Mouse (Mus musculus) stomach, embryonic 15.5 days (tissue): ENCODE data around the gene Gucy2g. TPM values are rescaled to one million over a fixed set of nuclear protein-coding genes. Genes with fewer than 3 reads are reported as not detected.

ENCODE experiments used
- ATAC-seq: fragments of 200-750 bp; cut with Nextera tagmentation; 2 replicates; pipeline ENCODE4 v1.8.0; 2017; ENCODE audit warnings: low read depth, moderate number of reproducible peaks, moderate TSS enrichment; ENCODE audit not compliant: insufficient read depth, low FRiP score
- H3K27ac ChIP-seq: fragments of 300-500 bp; sonication (generic); 2 replicates; pipeline ENCODE4 v1.5.1; 2015; ENCODE audit warnings: mild to moderate bottlenecking, inconsistent platforms
- H3K27me3 ChIP-seq: fragments of 300-500 bp; sonication (generic); replicated peaks from 2 replicates; pipeline ENCODE4 v1.6.1; 2015; ENCODE audit warnings: inconsistent platforms
- H3K36me3 ChIP-seq: fragments of 300-500 bp; sonication (generic); 2 replicates; pipeline ENCODE4 v1.6.1; 2015; ENCODE audit warnings: inconsistent platforms
- H3K4me1 ChIP-seq: fragments of 300-500 bp; sonication (generic); 2 replicates; pipeline ENCODE4 v1.6.1; 2015; ENCODE audit warnings: inconsistent platforms
- H3K4me2 ChIP-seq: fragments of 300-500 bp; sonication (generic); 2 replicates; pipeline ENCODE4 v1.6.1; 2015; ENCODE audit warnings: mild to moderate bottlenecking, inconsistent platforms
- H3K4me3 ChIP-seq: fragments of 300-500 bp; sonication (generic); replicated peaks from 2 replicates; pipeline ENCODE4 v1.5.1; 2015; ENCODE audit warnings: inconsistent platforms
- H3K9ac ChIP-seq: fragments of 300-500 bp; sonication (generic); 2 replicates; pipeline ENCODE4 v1.6.1; 2015; ENCODE audit warnings: inconsistent platforms
- H3K9me3 ChIP-seq: fragments of 300-500 bp; sonication (generic); 2 replicates; pipeline ENCODE4 v1.6.1; 2016; ENCODE audit warnings: inconsistent platforms
- WGBS: fragments of 180-500 bp; shearing (Covaris S2); methylation state at CpG from one replicate; pipeline ENCODE4 v1.1.7; 2015; 5-methylcytosine and 5-hydroxymethylcytosine counted together
- polyA plus RNA-seq: library from polyadenylated mRNA; unstranded; fragments of >200 nt; fragmentation: Nextera tagmentation; extraction: Ambion mirVana; gene quantifications from 2 replicates; pipeline ENCODE4 v1.2.1, GENCODE M21; 2015

The Gucy2g gene
- polyA plus RNA-seq, 1 experiment from 2014 or later, result 0.05 TPM

DNA sequence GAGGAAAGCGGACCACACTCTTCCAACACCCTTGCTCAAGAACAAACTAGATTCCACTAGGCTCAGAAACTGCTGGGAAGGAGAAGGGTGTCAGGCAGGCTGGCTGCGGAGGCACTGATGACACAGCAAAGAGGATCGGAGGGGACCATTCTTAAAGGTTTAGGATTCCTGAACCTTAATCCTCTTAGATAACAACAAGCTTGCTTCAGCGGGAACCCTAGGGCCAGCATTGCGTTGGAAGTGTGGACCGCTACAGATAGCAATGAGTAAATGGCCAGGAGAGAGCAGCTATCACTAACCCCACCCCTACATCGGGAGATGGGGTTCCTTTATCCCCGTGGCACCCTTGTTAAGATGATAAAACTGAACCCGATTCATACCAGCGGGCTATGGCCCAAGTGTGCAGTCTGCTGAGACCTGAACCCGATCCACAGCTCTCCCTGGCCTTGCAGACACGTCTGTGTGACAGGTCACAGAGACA lies 22.3 kb downstream of the Gucy2g start:
- WGBS, result 20% methylated on average over 12 of the region's 12 CpGs
- peaks cover 13% of the 10 kb centered on the region; the same call in 1 of the 2 replicates for H3K4me1 ChIP-seq
- peak overlapping the region; percentile 58 for H3K4me2 ChIP-seq
- peak overlapping the region; percentile 60 for H3K27ac ChIP-seq
- H3K9ac ChIP-seq, result no peak overlapping the region
- no peaks in the 10 kb centered on the region for H3K27me3 ChIP-seq
- H3K9me3 ChIP-seq, result no peaks in the 10 kb centered on the region
- H3K4me3 ChIP-seq, result peak overlapping the region; percentile 45
- ATAC-seq, result peak; percentile 79
- H3K36me3 ChIP-seq, result no peaks in the 10 kb centered on the region

DNA sequence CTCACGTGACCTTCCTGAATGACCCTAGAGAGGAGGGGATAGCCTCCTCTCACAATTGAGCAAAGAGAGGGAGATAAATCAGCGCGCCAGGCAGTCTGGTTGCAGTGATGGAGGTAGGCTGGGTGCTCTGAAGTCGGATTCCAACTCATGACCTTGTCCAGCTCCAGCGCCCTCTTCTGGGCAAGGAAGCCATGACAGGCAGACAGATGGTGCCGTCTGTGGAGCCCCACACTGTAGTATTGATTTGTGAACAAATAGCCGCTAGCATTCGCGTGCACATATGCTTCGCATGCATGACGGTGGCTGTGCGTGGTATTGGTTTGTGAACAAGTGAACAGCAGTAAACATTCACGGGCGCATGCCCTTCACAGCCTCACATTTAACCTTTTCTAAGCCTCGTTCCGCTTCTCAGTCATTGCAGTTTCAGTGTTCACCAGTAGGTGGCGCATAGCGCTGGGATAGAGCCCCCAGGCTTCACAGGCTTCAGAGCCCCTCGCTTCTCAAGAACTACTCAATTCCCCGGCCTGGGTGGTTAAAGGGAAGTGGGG lies 22.8 kb downstream of the Gucy2g start:
- 4% methylated on average over 20 of the region's 20 CpGs for WGBS
- peak; percentile 45 for ATAC-seq
- peak overlapping the region; percentile 60; the same call in 1 of the 2 replicates for H3K27ac ChIP-seq

DNA sequence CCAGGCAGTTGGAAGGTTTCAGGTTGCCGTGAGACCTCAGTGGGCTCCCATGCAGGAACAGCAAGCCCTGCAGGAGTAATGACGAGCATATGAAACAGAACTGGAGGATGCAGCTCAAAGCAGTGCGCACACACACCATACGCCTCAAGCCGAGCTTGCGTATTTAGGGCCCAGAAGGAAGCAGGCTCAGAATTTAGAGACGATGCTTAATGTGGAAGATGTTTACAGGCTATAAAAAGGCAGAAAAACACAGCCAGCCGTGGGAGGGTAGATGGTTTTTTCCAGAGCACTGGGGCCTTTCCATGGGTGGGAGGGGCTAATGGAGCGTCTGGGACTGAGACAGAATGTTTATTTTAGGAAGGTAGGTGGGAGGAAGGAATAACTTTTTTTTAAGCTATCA lies 23.7 kb downstream of the Gucy2g start:
- Histone ChIP-seq H3K9me3 (no peaks in the 10 kb centered on the region), H3K36me3 (no peaks in the 10 kb centered on the region), H3K9ac (no peak overlapping the region), H3K4me3 (no peak overlapping the region), H3K4me1 (peaks cover 13% of the 10 kb centered on the region; the same call in 1 of the 2 replicates), H3K27me3 (no peaks in the 10 kb centered on the region), H3K27ac (no peak overlapping the region), H3K4me2 (no peak overlapping the region)
- WGBS, result 65% methylated on average over 9 of the region's 9 CpGs
- ATAC-seq, result no peak

More for the DNA sequence above, 22.8 kb downstream of the Gucy2g start:
- H3K4me3 ChIP-seq, result peak overlapping the region; percentile 45
- H3K36me3 ChIP-seq, result no peaks in the 10 kb centered on the region
- H3K9me3 ChIP-seq, result no peaks in the 10 kb centered on the region
- H3K27me3 ChIP-seq, result no peaks in the 10 kb centered on the region
- peak overlapping the region; percentile 33; the same call in 1 of the 2 replicates for H3K9ac ChIP-seq
- peak overlapping the region; percentile 58 for H3K4me2 ChIP-seq
- H3K4me1 ChIP-seq, result peaks cover 13% of the 10 kb centered on the region; the same call in 1 of the 2 replicates

- H3K9ac ChIP-seq, result no peak overlapping the region
Measured at GRCm38 (mm10) chr19:55216876-55217275, 24.2 kb downstream of the Gucy2g start.

GRCm38 (mm10) chr19:55213617-55214340 lies 27.3 kb downstream of the Gucy2g start:
- Histone ChIP-seq H3K9ac (no peak overlapping the region), H3K4me1 (peaks cover 7% of the 10 kb centered on the region; the same call in 1 of the 2 replicates), H3K36me3 (no peaks in the 10 kb centered on the region), H3K27me3 (no peaks in the 10 kb centered on the region), H3K4me2 (no peak overlapping the region), H3K27ac (peak overlapping the region; percentile 78), H3K4me3 (no peak overlapping the region), H3K9me3 (no peaks in the 10 kb centered on the region)
- ATAC-seq, result peak; percentile 57
- 52% methylated on average over 12 of the region's 12 CpGs for WGBS

More at GRCm38 (mm10) chr19:55216876-55217275, 24.2 kb downstream of the Gucy2g start:
- no peaks in the 10 kb centered on the region for H3K27me3 ChIP-seq
- no peaks in the 10 kb centered on the region for H3K36me3 ChIP-seq
- no peak overlapping the region for H3K4me3 ChIP-seq
- 77% methylated on average over 4 of the region's 4 CpGs for WGBS
- no peak for ATAC-seq
- no peak overlapping the region for H3K4me2 ChIP-seq
- H3K9me3 ChIP-seq, result no peaks in the 10 kb centered on the region
- peaks cover 13% of the 10 kb centered on the region; the same call in 1 of the 2 replicates for H3K4me1 ChIP-seq
- no peak overlapping the region for H3K27ac ChIP-seq

DNA sequence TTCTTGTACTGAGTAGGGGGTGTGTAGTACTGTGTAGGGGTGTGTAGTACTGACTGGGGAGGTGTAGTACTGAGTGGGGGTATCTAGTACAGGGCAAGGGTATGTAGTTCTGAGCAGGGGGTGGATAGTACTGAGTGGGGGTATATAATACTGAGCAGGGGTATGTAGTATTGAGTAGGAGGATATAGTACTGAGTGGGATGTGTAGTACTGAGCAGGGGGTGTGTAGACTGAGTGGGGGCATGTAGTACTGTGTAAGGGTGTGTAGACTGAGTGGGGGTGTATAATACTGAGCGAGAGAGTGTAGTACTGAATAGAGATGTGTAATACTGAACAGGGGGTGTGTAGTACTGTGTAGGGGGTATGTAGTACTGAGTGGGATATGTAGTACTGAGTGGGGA lies 29.3 kb downstream of the Gucy2g start:
- no peak overlapping the region for H3K27ac ChIP-seq
- H3K9ac ChIP-seq, result no peak overlapping the region
- no peak overlapping the region for H3K4me3 ChIP-seq
- no peak for ATAC-seq
- WGBS, result 91% methylated on average over 1 of the region's 1 CpGs
- H3K9me3 ChIP-seq, result no peaks in the 10 kb centered on the region
- no peaks in the 10 kb centered on the region; the same call in 1 of the 2 replicates for H3K27me3 ChIP-seq
- H3K36me3 ChIP-seq, result no peaks in the 10 kb centered on the region
- H3K4me2 ChIP-seq, result no peak overlapping the region
- H3K4me1 ChIP-seq, result 0 out of 2 replicates have a peak, but pooled peaks cover 4% of the 10 kb centered on the region

DNA sequence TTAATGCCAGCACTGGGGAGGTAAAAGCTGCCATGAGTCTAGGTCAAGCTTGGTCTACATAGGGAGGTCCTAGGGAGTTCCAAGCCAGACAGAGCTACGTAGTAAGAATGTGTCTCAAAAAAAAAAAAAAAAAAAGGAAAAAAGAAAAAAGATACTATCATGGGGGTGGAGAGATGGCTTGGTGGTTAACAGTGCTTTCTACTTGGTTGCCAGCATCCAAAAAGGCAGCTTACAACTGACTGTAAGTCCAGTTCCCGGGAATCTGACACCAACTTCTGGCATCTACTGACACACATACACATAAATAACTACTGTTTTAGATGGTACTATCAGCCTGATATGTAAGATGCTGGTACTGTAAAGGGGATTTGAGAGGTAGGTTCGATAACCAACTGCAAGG lies 32.0 kb downstream of the Gucy2g start:
- WGBS, result 75% methylated on average over 3 of the region's 3 CpGs
- no peaks in the 10 kb centered on the region for H3K9me3 ChIP-seq
- no peak overlapping the region for H3K27ac ChIP-seq
- H3K36me3 ChIP-seq, result no peaks in the 10 kb centered on the region
- H3K9ac ChIP-seq, result no peak overlapping the region
- no peaks in the 10 kb centered on the region for H3K4me1 ChIP-seq
- no peak overlapping the region for H3K4me3 ChIP-seq
- H3K27me3 ChIP-seq, result no peaks in the 10 kb centered on the region; the same call in 1 of the 2 replicates
- H3K4me2 ChIP-seq, result no peak overlapping the region
- no peak for ATAC-seq

- ATAC-seq, result no peak
- Histone ChIP-seq H3K4me1 (no peaks in the 10 kb centered on the region), H3K4me3 (no peak overlapping the region), H3K4me2 (no peak overlapping the region), H3K36me3 (no peaks in the 10 kb centered on the region), H3K9ac (no peak overlapping the region), H3K9me3 (no peaks in the 10 kb centered on the region), H3K27me3 (no peaks in the 10 kb centered on the region; the same call in 1 of the 2 replicates), H3K27ac (no peak overlapping the region)
- 63% methylated on average over 4 of the region's 4 CpGs for WGBS
Measured at GRCm38 (mm10) chr19:55208654-55209053, 32.4 kb downstream of the Gucy2g start.

DNA sequence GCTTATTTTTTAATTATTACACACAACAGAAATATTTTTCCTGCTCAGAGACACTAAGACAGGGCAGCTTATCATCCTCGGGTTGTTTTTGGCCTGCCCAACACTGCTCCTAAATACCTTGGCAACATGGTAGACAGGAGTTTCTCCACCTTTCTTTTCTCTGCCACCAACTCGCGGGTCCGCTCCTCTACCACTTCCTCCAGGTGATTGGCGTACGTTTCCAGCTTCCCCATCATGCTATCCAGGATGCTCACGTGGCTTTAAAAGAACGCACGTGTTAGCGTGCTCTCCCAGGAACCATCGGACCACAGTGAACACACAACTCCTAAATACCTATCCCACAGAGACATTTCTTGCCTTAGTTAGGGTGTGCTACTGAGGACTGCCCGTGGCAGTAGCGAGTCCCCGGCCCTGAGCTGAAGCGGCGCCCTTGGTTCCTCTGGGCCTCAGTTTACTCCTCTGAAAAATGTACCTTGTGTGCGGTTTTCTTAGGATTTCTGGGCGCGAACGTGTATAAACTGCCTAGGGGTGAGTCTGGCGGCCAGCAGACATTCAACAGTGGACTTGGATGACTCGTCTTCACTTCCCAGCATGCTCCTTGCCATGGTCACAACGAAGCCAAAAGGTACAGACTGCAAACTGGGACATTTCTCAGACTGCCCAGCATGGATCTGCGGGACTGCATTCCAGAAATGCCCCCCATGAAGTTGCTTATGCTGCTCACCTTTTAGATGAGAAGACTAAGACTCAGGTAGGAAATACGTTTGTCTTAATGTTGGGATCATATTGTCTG lies 33.1 kb downstream of the Gucy2g start:
- no peaks in the 10 kb centered on the region; the same call in 1 of the 2 replicates for H3K27me3 ChIP-seq
- H3K4me1 ChIP-seq, result no peaks in the 10 kb centered on the region
- no peaks in the 10 kb centered on the region for H3K36me3 ChIP-seq
- ATAC-seq, result no peak
- no peak overlapping the region for H3K9ac ChIP-seq
- H3K27ac ChIP-seq, result no peak overlapping the region
- 60% methylated on average over 25 of the region's 25 CpGs for WGBS
- H3K4me3 ChIP-seq, result no peak overlapping the region
- no peaks in the 10 kb centered on the region for H3K9me3 ChIP-seq
- no peak overlapping the region for H3K4me2 ChIP-seq

DNA sequence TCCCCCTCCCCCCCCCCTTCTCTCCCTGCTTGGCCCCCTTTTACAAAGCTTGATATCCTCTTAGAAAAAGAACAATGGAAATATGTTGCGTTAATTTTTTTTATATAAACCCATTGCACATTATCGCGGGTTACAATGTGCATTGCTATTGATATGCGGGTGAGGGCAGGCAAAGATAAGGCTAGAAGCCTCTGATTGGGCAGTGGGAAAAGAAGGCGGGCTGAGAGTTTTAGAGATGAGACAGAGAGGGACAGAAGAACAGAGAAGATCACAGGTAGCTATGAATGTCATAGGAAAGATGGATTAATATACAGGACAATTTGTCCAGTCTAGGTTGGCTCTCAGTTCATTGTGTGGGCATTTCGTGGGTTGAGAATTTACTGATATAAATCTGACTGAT lies 33.8 kb downstream of the Gucy2g start:
- no peak overlapping the region for H3K9ac ChIP-seq
- no peaks in the 10 kb centered on the region; the same call in 1 of the 2 replicates for H3K27me3 ChIP-seq
- H3K4me1 ChIP-seq, result no peaks in the 10 kb centered on the region
- no peak for ATAC-seq
- 51% methylated on average over 6 of the region's 6 CpGs for WGBS
- no peak overlapping the region for H3K4me3 ChIP-seq
- H3K9me3 ChIP-seq, result no peaks in the 10 kb centered on the region
- H3K36me3 ChIP-seq, result no peaks in the 10 kb centered on the region
- no peak overlapping the region for H3K27ac ChIP-seq
- H3K4me2 ChIP-seq, result no peak overlapping the region

DNA sequence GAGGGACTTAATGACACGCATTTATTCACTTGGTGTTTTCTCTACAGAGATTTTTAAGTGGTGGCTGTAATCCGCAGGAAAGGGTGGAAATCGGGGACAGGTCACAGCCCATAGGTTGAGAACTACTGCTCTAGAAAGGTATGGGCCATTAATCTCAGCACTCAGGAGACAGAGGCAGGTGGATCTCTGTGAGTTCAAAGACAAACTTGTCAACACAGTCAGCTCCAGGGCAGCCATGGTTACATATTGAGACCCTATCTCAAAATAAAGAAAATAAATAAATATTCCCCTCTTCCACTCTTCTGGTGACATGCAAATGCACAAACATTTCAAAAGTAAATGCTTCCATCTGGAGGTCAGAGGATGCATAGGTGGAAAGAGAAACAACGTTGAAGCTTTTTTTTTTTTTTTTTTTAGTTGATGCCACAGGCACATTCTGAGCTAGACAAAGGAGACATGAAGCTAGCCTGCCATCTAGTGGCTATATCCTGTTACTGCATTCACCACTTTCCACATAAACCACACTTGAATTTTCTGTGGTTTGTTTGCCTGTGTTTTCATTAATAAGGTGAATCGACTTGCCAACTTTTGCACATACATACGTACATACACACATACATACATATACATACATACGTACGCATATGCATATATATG lies 34.4 kb downstream of the Gucy2g start:
- Histone ChIP-seq H3K9ac (no peak overlapping the region), H3K4me3 (no peak overlapping the region), H3K27ac (no peak overlapping the region), H3K36me3 (no peaks in the 10 kb centered on the region), H3K4me2 (no peak overlapping the region), H3K9me3 (no peaks in the 10 kb centered on the region), H3K27me3 (no peaks in the 10 kb centered on the region; the same call in 1 of the 2 replicates), H3K4me1 (no peaks in the 10 kb centered on the region)
- no peak for ATAC-seq
- WGBS, result 37% methylated on average over 8 of the region's 8 CpGs
